Mouse (Mus musculus): Measurements from ENCODE around the gene Olfr766-ps1. TPM values are rescaled to one million over a fixed set of nuclear protein-coding genes. Genes with fewer than 3 reads are reported as not detected.

Gene Olfr766-ps1
- polyA plus RNA-seq, 1 experiment from 2014 or later, result not detected

Other genes starting within 250 kb of the Olfr766-ps1 start
- 23.5 and 34.2 TPM in 2 replicates for gene Ormdl2, start 247.3 kb downstream of the Olfr766-ps1 start, polyA plus RNA-seq (2015; fragmentation: Nextera tagmentation; extraction: Ambion mirVana)
- gene Gdf11, start 177.3 kb downstream of the Olfr766-ps1 start, polyA plus RNA-seq (2015; fragmentation: Nextera tagmentation; extraction: Ambion mirVana), result 6.8 and 9.0 TPM in 2 replicates
- 254 and 295 TPM in 2 replicates for gene Cd63, start 168.0 kb downstream of the Olfr766-ps1 start, polyA plus RNA-seq (2015; fragmentation: Nextera tagmentation; extraction: Ambion mirVana)
- 15.7 and 19.8 TPM in 2 replicates for gene Rdh5, start 146.1 kb downstream of the Olfr766-ps1 start, polyA plus RNA-seq (2015; fragmentation: Nextera tagmentation; extraction: Ambion mirVana)
- gene Bloc1s1, start 144.9 kb downstream of the Olfr766-ps1 start, polyA plus RNA-seq (2015; fragmentation: Nextera tagmentation; extraction: Ambion mirVana), result 248 and 265 TPM in 2 replicates
- 7.2 and 8.8 TPM in 2 replicates for gene Itga7, start 135.2 kb downstream of the Olfr766-ps1 start, polyA plus RNA-seq (2015; fragmentation: Nextera tagmentation; extraction: Ambion mirVana)
- 0.19 TPM in 1 of 2 replicates, not detected in the other for gene Mettl7b, start 108.0 kb downstream of the Olfr766-ps1 start, polyA plus RNA-seq (2015; fragmentation: Nextera tagmentation; extraction: Ambion mirVana)
- gene Olfr9, start 79.5 kb downstream of the Olfr766-ps1 start, polyA plus RNA-seq (2015; fragmentation: Nextera tagmentation; extraction: Ambion mirVana), result not detected in 2 replicates
- gene Olfr763, start 58.2 kb downstream of the Olfr766-ps1 start, polyA plus RNA-seq (2015; fragmentation: Nextera tagmentation; extraction: Ambion mirVana), result not detected in 2 replicates
- not detected in 2 replicates for gene Olfr764-ps1, start 29.1 kb downstream of the Olfr766-ps1 start, polyA plus RNA-seq (2015; fragmentation: Nextera tagmentation; extraction: Ambion mirVana)
- gene Olfr765, start 19.0 kb downstream of the Olfr766-ps1 start, polyA plus RNA-seq (2015; fragmentation: Nextera tagmentation; extraction: Ambion mirVana), result not detected in 2 replicates
- gene Olfr767, start 13.9 kb upstream of the Olfr766-ps1 start, polyA plus RNA-seq (2015; fragmentation: Nextera tagmentation; extraction: Ambion mirVana), result not detected in 2 replicates
- not detected in 2 replicates for gene Olfr768, start 30.4 kb upstream of the Olfr766-ps1 start, polyA plus RNA-seq (2015; fragmentation: Nextera tagmentation; extraction: Ambion mirVana)
- not detected in 2 replicates for gene Olfr769, start 48.9 kb upstream of the Olfr766-ps1 start, polyA plus RNA-seq (2015; fragmentation: Nextera tagmentation; extraction: Ambion mirVana)
- not detected in 2 replicates for gene Olfr770, start 70.0 kb upstream of the Olfr766-ps1 start, polyA plus RNA-seq (2015; fragmentation: Nextera tagmentation; extraction: Ambion mirVana)
- gene Olfr771, start 95.8 kb upstream of the Olfr766-ps1 start, polyA plus RNA-seq (2015; fragmentation: Nextera tagmentation; extraction: Ambion mirVana), result not detected in 2 replicates
- not detected in 2 replicates for gene Olfr772, start 108.9 kb upstream of the Olfr766-ps1 start, polyA plus RNA-seq (2015; fragmentation: Nextera tagmentation; extraction: Ambion mirVana)
- gene Olfr773, start 118.4 kb upstream of the Olfr766-ps1 start, polyA plus RNA-seq (2015; fragmentation: Nextera tagmentation; extraction: Ambion mirVana), result not detected in 2 replicates
- not detected in 2 replicates for gene Olfr774, start 167.2 kb upstream of the Olfr766-ps1 start, polyA plus RNA-seq (2015; fragmentation: Nextera tagmentation; extraction: Ambion mirVana)
- gene Olfr775, start 179.4 kb upstream of the Olfr766-ps1 start, polyA plus RNA-seq (2015; fragmentation: Nextera tagmentation; extraction: Ambion mirVana), result not detected in 2 replicates
- not detected in 2 replicates for gene Olfr776, start 190.2 kb upstream of the Olfr766-ps1 start, polyA plus RNA-seq (2015; fragmentation: Nextera tagmentation; extraction: Ambion mirVana)
- not detected in 2 replicates for gene Olfr777, start 202.5 kb upstream of the Olfr766-ps1 start, polyA plus RNA-seq (2015; fragmentation: Nextera tagmentation; extraction: Ambion mirVana)
- not detected in 2 replicates for gene Olfr780, start 249.1 kb upstream of the Olfr766-ps1 start, polyA plus RNA-seq (2015; fragmentation: Nextera tagmentation; extraction: Ambion mirVana)

Data from neural tube, embryonic 15.5 days (tissue).